Mouse (Mus musculus) ES-Bruce4 (cell line): ENCODE data around the gene Eef1b2. TPM values are rescaled to one million over a fixed set of nuclear protein-coding genes. Genes with fewer than 3 reads are reported as not detected.

Source experiments
- H3K27ac ChIP-seq: 2 replicates; pipeline ENCODE4 v1.5.1; 2012; ENCODE audit warnings: low read length, inconsistent platforms; ENCODE audit not compliant: insufficient read depth
- H3K27me3 ChIP-seq: 2 replicates; pipeline ENCODE4 v1.6.1; 2012; ENCODE audit warnings: mild to moderate bottlenecking, low read length, inconsistent platforms; ENCODE audit not compliant: control insufficient read depth, poor library complexity, insufficient read depth, severe bottlenecking
- H3K36me3 ChIP-seq: 2 replicates; pipeline ENCODE4 v1.6.1; 2012; ENCODE audit warnings: inconsistent platforms, mild to moderate bottlenecking, low read length, moderate library complexity; ENCODE audit not compliant: control insufficient read depth, poor library complexity, insufficient read depth, severe bottlenecking
- H3K4me1 ChIP-seq: one replicate; pipeline ENCODE4 v1.8.1; 2011; ENCODE audit warnings: low read length; ENCODE audit not compliant: control insufficient read depth, insufficient read depth
- H3K4me3 ChIP-seq: 2 replicates; pipeline ENCODE4 v1.5.1; 2011; ENCODE audit warnings: low read depth, mild to moderate bottlenecking, low read length
- H3K9ac ChIP-seq: 2 replicates; pipeline ENCODE4 v1.6.1; 2012; ENCODE audit warnings: low read depth, mild to moderate bottlenecking, inconsistent platforms; ENCODE audit not compliant: poor library complexity, severe bottlenecking
- H3K9me3 ChIP-seq: replicated peaks from 2 replicates; pipeline ENCODE4 v1.6.1; 2012; ENCODE audit warnings: mild to moderate bottlenecking, low read length, inconsistent platforms; ENCODE audit not compliant: control insufficient read depth, poor library complexity, insufficient read depth, severe bottlenecking
- CTCF ChIP-seq: IDR thresholded peaks from one replicate; pipeline ENCODE4 v1.8.1; 2011; ENCODE audit warnings: low read depth, low read length
- EP300 ChIP-seq: IDR thresholded peaks from 2 replicates; pipeline ENCODE4 v1.6.1; 2011; ENCODE audit warnings: low read depth, low read length; ENCODE audit not compliant: insufficient read depth
- POLR2A ChIP-seq: IDR thresholded peaks from one replicate; pipeline ENCODE4 v1.8.1; 2011; ENCODE audit warnings: low read length; ENCODE audit not compliant: insufficient read depth
- polyA plus RNA-seq: library from polyadenylated mRNA; stranded (reverse); fragments of >200 nt; gene quantifications from 2 replicates; pipeline ENCODE4 v1.2.4, GENCODE M21; 2011; ENCODE audit warnings: low read depth; ENCODE audit not compliant: missing spikeins, insufficient read depth, insufficient read length

Eef1b2 gene
- polyA plus RNA-seq, 1 experiment = 2,095 TPM

GRCm38 (mm10) chr1:63207607-63208006, 31.0 kb downstream of the Eef1b2 start:
- Histone ChIP-seq H3K4me3 (no peak overlapping the region), H3K9ac (no peak overlapping the region), H3K4me1 (peaks cover 6% of the 10 kb centered on the region), H3K27me3 (no peaks in the 10 kb centered on the region), H3K9me3 (no peaks in the 10 kb centered on the region), H3K27ac (peak overlapping the region; percentile 47), H3K36me3 (peaks cover 7% of the 10 kb centered on the region; the same call in 1 of the 2 replicates)
- TF ChIP-seq EP300 (peak; percentile 59; the same call in 1 of the 2 replicates), POLR2A (no peak), CTCF (no peak)

GRCm38 (mm10) chr1:63209861-63210529, 33.4 kb downstream of the Eef1b2 start:
- peaks cover 7% of the 10 kb centered on the region; the same call in 1 of the 2 replicates for H3K36me3 ChIP-seq
- H3K9me3 ChIP-seq = no peaks in the 10 kb centered on the region
- TF ChIP-seq POLR2A (no peak), EP300 (peak; percentile 88)
- H3K27ac ChIP-seq = peak overlapping the region; percentile 96
- H3K4me1 ChIP-seq = peaks cover 5% of the 10 kb centered on the region
- peak overlapping the region; percentile 58; the same call in 1 of the 2 replicates for H3K9ac ChIP-seq
- no peaks in the 10 kb centered on the region for H3K27me3 ChIP-seq
- no peak overlapping the region for H3K4me3 ChIP-seq

- peaks cover 6% of the 10 kb centered on the region for H3K4me1 ChIP-seq
- no peaks in the 10 kb centered on the region for H3K9me3 ChIP-seq
- peak overlapping the region; percentile 60; the same call in 1 of the 2 replicates for H3K9ac ChIP-seq
- H3K27me3 ChIP-seq = no peaks in the 10 kb centered on the region
- peaks cover 7% of the 10 kb centered on the region; the same call in 1 of the 2 replicates for H3K36me3 ChIP-seq
- H3K27ac ChIP-seq = peak overlapping the region; percentile 95
- H3K4me3 ChIP-seq = peak overlapping the region; percentile 34; the same call in 1 of the 2 replicates
- TF ChIP-seq POLR2A (no peak), CTCF (no peak), EP300 (peak; percentile 72; the same call in 1 of the 2 replicates)
These were observed 37.0 kb downstream of the Eef1b2 start for GRCm38 (mm10) chr1:63213478-63214270.

- peak within 1 kb of the TSS; percentile 60 for H3K9ac ChIP-seq
- peaks cover 4% of the 10 kb centered on the region; the same call in 1 of the 2 replicates for H3K36me3 ChIP-seq
- H3K4me1 ChIP-seq = peaks cover 6% of the 10 kb centered on the region
- no peaks in the 10 kb centered on the region for H3K9me3 ChIP-seq
- H3K27ac ChIP-seq = peak within 1 kb of the TSS; percentile 95
- peak within 1 kb of the TSS; percentile 34; the same call in 1 of the 2 replicates for H3K4me3 ChIP-seq
- H3K27me3 ChIP-seq = no peaks in the 10 kb centered on the region
- TF ChIP-seq POLR2A = no peak
- TF ChIP-seq EP300 = no peak
- no peak for TF ChIP-seq CTCF
These were observed 37.6 kb downstream of the Eef1b2 start, which contains the start of gene Gpr1 for GRCm38 (mm10) chr1:63214271-63214558. Gene Gpr1 (minus strand): TSS chr1:63214543.

- Histone ChIP-seq H3K4me1 (peaks cover 6% of the 10 kb centered on the region), H3K27ac (peak overlapping the region; percentile 95), H3K9ac (peak overlapping the region; percentile 40), H3K27me3 (no peaks in the 10 kb centered on the region), H3K4me3 (no peak overlapping the region), H3K36me3 (peaks cover 4% of the 10 kb centered on the region; the same call in 1 of the 2 replicates), H3K9me3 (no peaks in the 10 kb centered on the region)
- TF ChIP-seq POLR2A = no peak
- TF ChIP-seq CTCF = no peak
- no peak for TF ChIP-seq EP300
These were observed 38.0 kb downstream of the Eef1b2 start for GRCm38 (mm10) chr1:63214631-63215030.

- no peaks in the 10 kb centered on the region for H3K9me3 ChIP-seq
- H3K4me1 ChIP-seq = peaks cover 3% of the 10 kb centered on the region
- H3K36me3 ChIP-seq = peaks cover 2% of the 10 kb centered on the region; the same call in 1 of the 2 replicates
- no peaks in the 10 kb centered on the region for H3K27me3 ChIP-seq
- H3K27ac ChIP-seq = peak overlapping the region; percentile 34; the same call in 1 of the 2 replicates
- TF ChIP-seq EP300 = no peak
- peak; percentile 82 for TF ChIP-seq CTCF
- TF ChIP-seq POLR2A = no peak
- no peak overlapping the region for H3K9ac ChIP-seq
- H3K4me3 ChIP-seq = no peak overlapping the region
These were observed 42.7 kb downstream of the Eef1b2 start for GRCm38 (mm10) chr1:63219277-63219676.
